Mouse (Mus musculus): ENCODE results near the gene Rbm20.

DNA sequence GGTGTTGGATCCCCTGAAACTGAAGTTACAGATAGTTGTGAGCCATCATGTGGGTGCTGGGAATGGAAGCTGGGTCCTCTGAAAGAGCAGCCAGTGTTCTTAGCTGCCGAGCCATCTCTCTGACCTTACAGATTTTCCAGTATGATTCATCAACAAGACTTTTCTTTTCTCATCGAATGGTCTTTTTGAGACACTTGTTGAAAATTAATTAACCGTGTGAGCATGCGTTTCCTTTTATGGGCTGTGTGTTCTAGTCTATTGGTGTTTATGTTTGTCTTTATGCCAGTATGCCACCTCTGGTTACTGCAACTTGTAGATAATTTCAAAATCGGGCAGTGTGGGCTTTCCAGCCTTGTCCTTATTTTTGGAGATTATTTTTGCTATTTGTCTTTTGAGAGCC is 45.1 kb downstream of the Rbm20 start:
- TF ChIP-seq CTCF (IDR thresholded peaks at IDR 0.05; ENCODE audit: insufficient read depth, low read depth, low read length), result no peak
- TF ChIP-seq POLR2A (IDR thresholded peaks at IDR 0.05; ENCODE audit: insufficient read depth, low read depth, low read length), result no peak
